Comparison of ENCODE assay signal across 8 mouse cellular contexts in genomic region chr15:12341401-12341758, GRCm38 (mm10). TPM values are rescaled to one million over a fixed set of nuclear protein-coding genes. Genes with fewer than 3 reads are reported as not detected.
DNase-seq lines count a peak whose midpoint lies in the region; ATAC-seq and TF ChIP-seq lines count a peak whose summit lies in the region.
"Had no signal": no experiment of that assay in that cellular context is flagged by ENCODE, and none has a peak within 500 bp of the region (broad histone marks: within the 10 kb centered on the region; RNA-seq: fewer than 3 reads in every experiment).

No protein-coding gene starts in this region.

- 18% methylated on average over 4 of the region's 4 CpGs for WGBS in midbrain, embryonic 10.5 days
- WGBS in midbrain, postnatal 0 days: 13% methylated on average over 4 of the region's 4 CpGs
- 44% methylated on average over 4 of the region's 4 CpGs for WGBS in intestine, embryonic 16.5 days

- H3K9me3 ChIP-seq in midbrain, embryonic 10.5 days (replicated peaks): no peaks in the 10 kb centered on the region
- H3K9me3 ChIP-seq in midbrain, postnatal 0 days (ENCODE audit: low read length): no peaks in the 10 kb centered on the region
- no peaks in the 10 kb centered on the region for H3K9me3 ChIP-seq in intestine, embryonic 16.5 days (ENCODE audit: control insufficient read depth, low read length)

- no peak for TF ChIP-seq CTCF in midbrain, postnatal 0 days (IDR thresholded peaks at IDR 0.05)

- H3K4me3 ChIP-seq in midbrain, embryonic 10.5 days: peak overlapping the region; percentile 27
- no peak overlapping the region for H3K4me3 ChIP-seq in midbrain, postnatal 0 days (ENCODE audit: low read depth, low read length)
- no peak overlapping the region for H3K4me3 ChIP-seq in intestine, embryonic 16.5 days (ENCODE audit: low read length)

- no peaks in the 10 kb centered on the region for H3K27me3 ChIP-seq in midbrain, embryonic 10.5 days (ENCODE audit: low read depth, poor library complexity, severe bottlenecking)
- no peaks in the 10 kb centered on the region for H3K27me3 ChIP-seq in midbrain, postnatal 0 days (ENCODE audit: insufficient read depth, low read length)
- no peaks in the 10 kb centered on the region for H3K27me3 ChIP-seq in intestine, embryonic 16.5 days (replicated peaks; ENCODE audit: control insufficient read depth, insufficient read depth, low read length)

- no peak overlapping the region for H3K9ac ChIP-seq in midbrain, postnatal 0 days (replicated peaks; ENCODE audit: low read length, poor library complexity, severe bottlenecking)
- no peak overlapping the region for H3K9ac ChIP-seq in intestine, embryonic 16.5 days (ENCODE audit: low read depth, low read length)

- H3K27ac ChIP-seq in midbrain, embryonic 10.5 days (replicated peaks): peak overlapping the region; percentile 80
- no peak overlapping the region for H3K27ac ChIP-seq in midbrain, postnatal 0 days (ENCODE audit: low read depth, low read length)
- no peak overlapping the region for H3K27ac ChIP-seq in intestine, embryonic 16.5 days (ENCODE audit: low read length)

- no peak overlapping the region for H3K4me2 ChIP-seq in midbrain, postnatal 0 days (ENCODE audit: low read depth, low read length, poor library complexity, severe bottlenecking)
- H3K4me2 ChIP-seq in intestine, embryonic 16.5 days (ENCODE audit: low read depth, low read length): no peak overlapping the region

- DNase-seq in midbrain, embryonic 10.5 days (ENCODE audit: low spot score): peak; percentile 54
- DNase-seq in midbrain, postnatal 0 days (ENCODE audit: low spot score): no peak
- peak; percentile 78 for DNase-seq in retina, postnatal 1 day
- DNase-seq in urinary bladder, postnatal 14 days (ENCODE audit: low spot score): no peak
- DNase-seq in urinary bladder, postnatal 36 days (ENCODE audit: low spot score in 2 of 2): no peak
- DNase-seq: thymus, adult 18-20 months had no signal

- H3K36me3 ChIP-seq in midbrain, embryonic 10.5 days: peaks cover 47% of the 10 kb centered on the region
- H3K36me3 ChIP-seq in midbrain, postnatal 0 days (ENCODE audit: insufficient read depth, low read length): peaks cover 3% of the 10 kb centered on the region; the same call in 1 of the 2 replicates
- no peaks in the 10 kb centered on the region; the same call in 1 of the 2 replicates for H3K36me3 ChIP-seq in intestine, embryonic 16.5 days (ENCODE audit: control insufficient read depth, insufficient read depth, low read length)

- no peak for ATAC-seq in midbrain, postnatal 0 days (ENCODE audit: low FRiP score)
- peak; percentile 19 for ATAC-seq in erythroblast, adult 5-6 weeks (replicated peaks; ENCODE audit: low FRiP score, poor library complexity, severe bottlenecking)
- ATAC-seq in intestine, embryonic 16.5 days: peak; percentile 66

- peaks cover 30% of the 10 kb centered on the region for H3K4me1 ChIP-seq in midbrain, embryonic 10.5 days
- no peaks in the 10 kb centered on the region for H3K4me1 ChIP-seq in midbrain, postnatal 0 days (ENCODE audit: insufficient read depth, low read length)
- H3K4me1 ChIP-seq in intestine, embryonic 16.5 days (ENCODE audit: control insufficient read depth, insufficient read depth, low read length): peaks cover 4% of the 10 kb centered on the region

RNA-seq across cellular contexts. Expression of gene 1810049J17Rik, which starts 19.7 kb away (rescaled TPM):
- 0.58 TPM in 1 of 2 replicates, not detected in the other for polyA plus RNA-seq in midbrain, embryonic 10.5 days (2016; fragmentation: Nextera tagmentation; extraction: Ambion mirVana)
- total RNA-seq in midbrain, postnatal 0 days (2014; rRNA removed): not detected in 2 replicates
- polyA plus RNA-seq in midbrain, postnatal 0 days (2015; fragmentation: Nextera tagmentation; extraction: Ambion mirVana): 0.96 and 1.9 TPM in 2 replicates
- total RNA-seq in erythroblast, adult 5-6 weeks (2015; ENCODE audit: low replicate concordance): not detected in 2 replicates
- total RNA-seq in erythroblast, adult 5-6 weeks (2017; ENCODE audit: low replicate concordance): not detected in 2 replicates
- 0.81 and 2.1 TPM in 2 replicates for polyA plus RNA-seq in intestine, embryonic 16.5 days (2015; fragmentation: Nextera tagmentation; extraction: Ambion mirVana)

RNA-seq across cellular contexts. Expression of gene Golph3, which starts 20.1 kb away (rescaled TPM):
- 69.0 and 73.3 TPM in 2 replicates for polyA plus RNA-seq in midbrain, embryonic 10.5 days (2016; fragmentation: Nextera tagmentation; extraction: Ambion mirVana)
- total RNA-seq in midbrain, postnatal 0 days (2014; rRNA removed): 116 and 133 TPM in 2 replicates
- 49.1 and 55.8 TPM in 2 replicates for polyA plus RNA-seq in midbrain, postnatal 0 days (2015; fragmentation: Nextera tagmentation; extraction: Ambion mirVana)
- total RNA-seq in erythroblast, adult 5-6 weeks (2015; ENCODE audit: low replicate concordance): 68.6 and 68.8 TPM in 2 replicates
- total RNA-seq in erythroblast, adult 5-6 weeks (2017; ENCODE audit: low replicate concordance): 58.3 and 77.7 TPM in 2 replicates
- 66.9 and 74.3 TPM in 2 replicates for polyA plus RNA-seq in intestine, embryonic 16.5 days (2015; fragmentation: Nextera tagmentation; extraction: Ambion mirVana)

Comparison
In these comparisons a context has a peak if more than half of its experiments do, and no peak if none do; other contexts are left out.
1. DNase-seq: peak in midbrain, embryonic 10.5 days (single experiment) and retina, postnatal 1 day (single experiment); none in midbrain, postnatal 0 days (single experiment), urinary bladder, postnatal 14 days (single experiment) and urinary bladder, postnatal 36 days (0 of 2).